Mouse (Mus musculus) heart, embryonic 12.5 days (tissue): Measurements from ENCODE around the gene Tdp1. TPM values are rescaled to one million over a fixed set of nuclear protein-coding genes. Genes with fewer than 3 reads are reported as not detected.

Experiments
- ATAC-seq: fragments of 200-750 bp; cut with Nextera tagmentation; 2 replicates; pipeline ENCODE4 v1.8.0; 2017; ENCODE audit warnings: moderate TSS enrichment, moderate library complexity; ENCODE audit not compliant: insufficient number of reproducible peaks, low FRiP score
- H3K27ac ChIP-seq: fragments of 300-500 bp; sonication (generic); 2 replicates; pipeline ENCODE4 v1.5.1; 2016; ENCODE audit warnings: mild to moderate bottlenecking, moderate library complexity; ENCODE audit not compliant: poor library complexity, severe bottlenecking
- H3K27me3 ChIP-seq: fragments of 300-500 bp; sonication (generic); replicated peaks from 2 replicates; pipeline ENCODE4 v1.6.1; 2016; ENCODE audit warnings: mild to moderate bottlenecking, moderate library complexity
- H3K36me3 ChIP-seq: fragments of 300-500 bp; sonication (generic); 2 replicates; pipeline ENCODE4 v1.6.1; 2016; ENCODE audit warnings: mild to moderate bottlenecking, moderate library complexity
- H3K4me1 ChIP-seq: fragments of 300-500 bp; sonication (generic); replicated peaks from 2 replicates; pipeline ENCODE4 v1.6.1; 2016; ENCODE audit warnings: mild to moderate bottlenecking
- H3K4me2 ChIP-seq: fragments of 300-500 bp; sonication (generic); 2 replicates; pipeline ENCODE4 v1.6.1; 2016; ENCODE audit warnings: mild to moderate bottlenecking, moderate library complexity
- H3K4me3 ChIP-seq: fragments of 300-500 bp; sonication (generic); 2 replicates; pipeline ENCODE4 v1.5.1; 2016; ENCODE audit warnings: mild to moderate bottlenecking
- H3K9ac ChIP-seq: fragments of 300-500 bp; sonication (generic); 2 replicates; pipeline ENCODE4 v1.6.1; 2016; ENCODE audit warnings: mild to moderate bottlenecking, moderate library complexity
- H3K9me3 ChIP-seq: fragments of 300-500 bp; sonication (generic); replicated peaks from 2 replicates; pipeline ENCODE4 v1.6.1; 2016; ENCODE audit warnings: mild to moderate bottlenecking, moderate library complexity
- WGBS: fragments of 180-500 bp; shearing (Covaris S2); methylation state at CpG from one replicate; pipeline ENCODE4 v1.1.7; 2016; 5-methylcytosine and 5-hydroxymethylcytosine counted together
- polyA plus RNA-seq: library from polyadenylated mRNA; unstranded; fragments of >200 nt; fragmentation: Nextera tagmentation; extraction: Ambion mirVana; gene quantifications from 2 replicates; pipeline ENCODE4 v1.2.1, GENCODE M21; 2016

Tdp1 gene
- polyA plus RNA-seq, 1 experiment from 2014 or later: 29.9 TPM

DNA sequence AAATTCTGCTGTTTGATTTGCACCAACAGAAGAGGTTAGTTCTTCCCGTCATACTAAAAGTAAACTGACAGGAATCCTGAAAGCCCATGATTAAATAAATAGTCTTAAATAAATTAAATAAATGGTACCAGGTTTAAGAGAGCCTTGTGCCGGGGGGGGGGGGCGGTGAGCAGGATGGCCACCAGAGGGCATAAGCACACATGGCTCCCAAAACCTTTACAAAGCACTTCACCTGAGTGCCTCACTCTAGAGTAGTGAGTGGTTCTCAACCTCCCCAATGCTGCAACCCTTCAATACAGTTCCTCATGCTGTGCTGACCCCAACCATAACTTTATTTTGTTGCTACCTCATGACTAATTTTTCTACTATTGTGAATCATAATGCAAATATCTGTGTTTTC, 15.7 kb downstream of the Tdp1 start:
- no peaks in the 10 kb centered on the region for H3K9me3 ChIP-seq

DNA sequence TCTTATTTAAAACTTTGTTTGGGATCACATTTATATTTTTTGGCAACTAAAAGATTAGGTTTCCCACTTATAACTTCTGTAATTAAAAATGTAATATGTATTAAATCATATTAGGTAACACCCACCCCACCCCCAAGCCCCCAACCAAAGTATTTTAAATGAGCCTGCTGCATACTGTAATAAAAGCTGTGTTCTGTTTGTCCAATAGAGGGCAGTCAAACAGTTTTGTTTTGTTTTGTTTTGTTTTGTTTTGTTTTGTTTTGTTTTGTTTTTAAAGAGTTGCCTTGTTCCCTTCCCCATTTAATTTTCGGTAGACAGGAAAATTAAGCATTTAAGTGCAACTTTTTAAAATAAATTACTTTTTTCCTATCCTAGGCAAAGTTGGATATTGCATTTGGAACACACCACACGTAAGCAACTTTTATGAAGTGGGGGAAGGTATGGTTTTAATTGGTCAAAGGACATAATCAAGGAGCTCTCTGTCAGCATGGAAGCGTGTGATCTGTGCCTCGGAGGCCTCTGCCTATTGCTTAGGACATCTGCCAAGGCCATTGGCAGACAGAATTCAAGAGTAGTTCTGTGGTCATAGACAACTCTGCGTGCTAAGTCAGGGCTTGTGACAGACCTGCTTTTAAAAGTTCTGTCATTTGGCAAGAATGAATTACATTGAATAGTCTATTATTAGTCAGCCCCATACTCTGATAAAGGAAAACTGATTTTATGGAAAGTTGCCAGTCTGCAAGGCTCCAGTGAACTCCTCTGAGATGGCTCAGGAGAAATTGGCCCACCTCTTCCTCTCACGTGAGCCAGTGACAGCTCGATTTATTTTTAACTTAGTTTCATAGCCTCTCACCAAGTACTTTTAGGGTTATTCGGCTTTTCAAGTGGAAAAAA, 17.9 kb downstream of the Tdp1 start:
- no peaks in the 10 kb centered on the region for H3K9me3 ChIP-seq
- peaks cover 57% of the 10 kb centered on the region for H3K36me3 ChIP-seq
- ATAC-seq: no peak; the same call in 1 of the 2 replicates
- H3K4me1 ChIP-seq: 0 out of 2 replicates have a peak, but pooled peaks cover 4% of the 10 kb centered on the region
- WGBS: 64% methylated on average over 8 of the region's 8 CpGs
- no peak overlapping the region for H3K4me3 ChIP-seq
- H3K27ac ChIP-seq: peak overlapping the region; percentile 63
- H3K4me2 ChIP-seq: no peak overlapping the region
- H3K9ac ChIP-seq: no peak overlapping the region
- H3K27me3 ChIP-seq: no peaks in the 10 kb centered on the region

More for the DNA sequence above, 15.7 kb downstream of the Tdp1 start:
- 79% methylated on average over 1 of the region's 3 CpGs for WGBS
- Histone ChIP-seq H3K4me1 (0 out of 2 replicates have a peak, but pooled peaks cover 4% of the 10 kb centered on the region), H3K4me3 (no peak overlapping the region), H3K27me3 (no peaks in the 10 kb centered on the region), H3K9ac (no peak overlapping the region), H3K4me2 (no peak overlapping the region), H3K27ac (no peak overlapping the region), H3K36me3 (peaks cover 57% of the 10 kb centered on the region)
- no peak for ATAC-seq

DNA sequence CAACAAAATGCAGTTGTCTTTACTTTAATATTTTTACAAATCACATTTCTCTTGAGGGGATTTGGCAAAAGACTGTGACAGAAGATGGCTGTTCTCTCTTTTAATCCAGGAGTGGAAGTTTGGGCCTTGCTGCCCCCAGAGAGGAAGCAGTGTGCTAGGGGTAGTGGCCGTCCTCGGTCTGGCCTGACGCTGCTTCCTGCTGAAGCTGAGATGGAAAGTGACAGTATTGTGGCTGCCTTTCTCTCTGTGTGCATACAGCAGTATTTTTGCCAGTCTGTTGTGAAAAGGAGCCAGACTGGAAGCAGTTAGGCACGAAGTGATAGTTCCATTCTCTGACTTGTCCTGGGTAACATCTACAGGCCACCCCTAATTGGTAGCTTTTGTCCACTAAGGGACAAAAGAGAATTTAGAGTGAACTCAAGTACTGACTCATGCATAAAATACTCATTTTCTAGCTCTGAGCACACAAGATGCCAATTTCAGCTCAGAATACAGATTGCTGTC, 18.6 kb downstream of the Tdp1 start:
- WGBS: 60% methylated on average over 4 of the region's 4 CpGs
- H3K27me3 ChIP-seq: no peaks in the 10 kb centered on the region
- no peak for ATAC-seq
- H3K27ac ChIP-seq: peak overlapping the region; percentile 63
- 0 out of 2 replicates have a peak, but pooled peaks cover 4% of the 10 kb centered on the region for H3K4me1 ChIP-seq
- no peak overlapping the region for H3K4me3 ChIP-seq
- H3K9me3 ChIP-seq: no peaks in the 10 kb centered on the region
- peaks cover 56% of the 10 kb centered on the region for H3K36me3 ChIP-seq
- no peak overlapping the region for H3K4me2 ChIP-seq
- no peak overlapping the region for H3K9ac ChIP-seq

DNA sequence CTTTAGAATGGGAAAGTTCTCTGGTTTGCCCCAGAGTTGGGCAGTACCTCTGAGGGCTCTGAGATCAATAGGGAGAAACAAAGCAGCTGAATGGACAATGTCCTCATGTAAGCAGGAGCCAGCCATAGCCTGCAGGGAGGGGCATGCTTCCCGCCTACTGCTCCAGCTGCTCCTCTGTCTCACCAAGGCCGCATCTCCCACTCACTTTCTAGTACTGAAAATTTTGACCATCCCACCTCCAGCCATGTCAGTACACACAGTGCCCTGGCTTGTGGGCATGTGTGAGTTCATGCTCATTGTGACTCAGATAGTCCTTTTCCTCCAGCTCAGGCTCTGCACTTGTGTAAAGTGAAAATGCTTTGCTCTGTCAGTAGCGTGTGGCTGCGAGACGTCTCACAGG, 20.2 kb downstream of the Tdp1 start:
- Histone ChIP-seq H3K4me2 (no peak overlapping the region), H3K4me3 (no peak overlapping the region), H3K27me3 (no peaks in the 10 kb centered on the region), H3K4me1 (0 out of 2 replicates have a peak, but pooled peaks cover 4% of the 10 kb centered on the region), H3K9ac (no peak overlapping the region), H3K36me3 (peaks cover 50% of the 10 kb centered on the region), H3K9me3 (no peaks in the 10 kb centered on the region), H3K27ac (no peak overlapping the region)
- no peak for ATAC-seq
- WGBS: 87% methylated on average over 5 of the region's 5 CpGs

DNA sequence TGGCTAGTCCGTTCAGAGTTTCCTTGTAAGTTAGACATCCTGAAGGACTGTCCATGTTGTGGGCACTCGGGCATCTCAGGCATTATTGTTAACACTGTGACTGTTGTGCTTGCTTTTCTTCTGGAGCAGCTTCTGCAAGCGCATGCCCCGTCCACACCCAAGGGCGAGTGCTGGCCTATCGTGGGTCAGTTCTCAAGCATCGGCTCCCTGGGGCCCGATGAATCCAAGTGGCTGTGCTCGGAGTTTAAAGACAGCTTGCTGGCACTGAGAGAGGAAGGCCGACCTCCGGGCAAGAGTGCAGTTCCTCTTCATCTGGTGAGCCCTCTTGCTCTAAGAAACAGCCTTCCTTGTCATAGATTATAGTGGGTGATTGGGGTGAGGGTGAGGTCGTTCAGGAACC, 27.1 kb downstream of the Tdp1 start:
- H3K27ac ChIP-seq: no peak overlapping the region
- H3K4me2 ChIP-seq: no peak overlapping the region
- 86% methylated on average over 12 of the region's 12 CpGs for WGBS
- H3K27me3 ChIP-seq: no peaks in the 10 kb centered on the region
- no peak overlapping the region for H3K4me3 ChIP-seq
- peaks cover 63% of the 10 kb centered on the region for H3K36me3 ChIP-seq
- no peak overlapping the region for H3K9ac ChIP-seq
- H3K4me1 ChIP-seq: no peaks in the 10 kb centered on the region
- no peaks in the 10 kb centered on the region for H3K9me3 ChIP-seq
- ATAC-seq: no peak

DNA sequence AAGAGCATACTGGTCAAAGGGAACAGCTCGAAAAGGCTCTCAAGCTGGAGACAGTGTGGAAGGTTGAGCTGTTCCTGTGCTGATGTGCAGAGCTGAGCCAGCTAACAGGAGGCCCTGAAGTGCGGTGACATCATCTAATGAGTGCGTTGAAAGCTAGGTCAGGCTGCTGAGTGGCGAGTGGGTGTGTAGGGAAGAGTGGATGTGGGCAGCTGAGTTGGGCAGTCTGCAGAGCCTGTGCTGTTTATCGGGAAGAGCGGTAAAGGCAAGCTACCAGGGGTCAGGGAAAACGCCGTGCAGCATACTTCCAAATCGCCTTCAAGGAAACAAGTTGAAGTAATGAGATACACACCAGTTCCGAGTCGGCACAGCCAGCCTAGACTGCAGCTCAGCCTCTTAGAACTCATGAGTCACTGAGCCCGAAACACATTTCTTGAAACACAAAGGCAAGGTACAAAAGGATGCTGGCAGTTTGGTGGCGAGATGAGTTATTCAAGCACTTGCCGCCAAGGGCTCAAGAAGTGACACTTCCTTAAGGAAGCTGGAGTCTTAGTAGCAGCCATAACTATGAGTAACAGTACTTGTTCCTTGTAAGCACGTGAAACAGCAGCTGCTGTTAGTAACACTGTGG, 33.6 kb downstream of the Tdp1 start:
- Histone ChIP-seq H3K36me3 (peaks cover 34% of the 10 kb centered on the region), H3K4me2 (peak overlapping the region; percentile 38)
- peak; percentile 69; the same call in 1 of the 2 replicates for ATAC-seq

DNA sequence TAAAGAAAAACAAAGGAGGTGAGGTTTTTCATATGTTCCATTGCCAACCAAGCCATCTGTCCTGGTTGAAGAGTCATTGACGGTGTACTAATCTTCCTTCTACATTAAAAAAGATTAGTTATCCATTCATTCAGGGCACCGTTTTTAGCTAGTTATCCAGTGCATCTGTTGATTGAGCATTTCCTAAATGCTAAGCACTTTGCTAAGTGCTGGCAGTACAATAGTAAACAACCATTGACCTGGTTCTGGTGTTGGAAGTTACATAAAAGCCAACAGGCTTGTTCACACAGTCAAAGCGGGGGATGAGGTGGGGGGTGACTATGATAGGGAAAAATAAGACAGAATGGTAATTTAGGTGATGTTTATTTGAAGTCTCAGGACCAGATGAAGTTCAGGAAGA, 35.3 kb downstream of the Tdp1 start:
- Histone ChIP-seq H3K9ac (no peak overlapping the region), H3K4me2 (no peak overlapping the region), H3K27ac (no peak overlapping the region), H3K36me3 (peaks cover 27% of the 10 kb centered on the region), H3K9me3 (no peaks in the 10 kb centered on the region), H3K27me3 (no peaks in the 10 kb centered on the region; the same call in 1 of the 2 replicates), H3K4me1 (peaks cover 28% of the 10 kb centered on the region), H3K4me3 (no peak overlapping the region)
- WGBS: 83% methylated on average over 3 of the region's 3 CpGs
- ATAC-seq: no peak

More for the DNA sequence above, 33.6 kb downstream of the Tdp1 start:
- Histone ChIP-seq H3K9me3 (no peaks in the 10 kb centered on the region), H3K27me3 (no peaks in the 10 kb centered on the region; the same call in 1 of the 2 replicates), H3K9ac (peak overlapping the region; percentile 30), H3K4me3 (no peak overlapping the region), H3K27ac (peak overlapping the region; percentile 57), H3K4me1 (peaks cover 19% of the 10 kb centered on the region)
- 50% methylated on average over 15 of the region's 15 CpGs for WGBS

DNA sequence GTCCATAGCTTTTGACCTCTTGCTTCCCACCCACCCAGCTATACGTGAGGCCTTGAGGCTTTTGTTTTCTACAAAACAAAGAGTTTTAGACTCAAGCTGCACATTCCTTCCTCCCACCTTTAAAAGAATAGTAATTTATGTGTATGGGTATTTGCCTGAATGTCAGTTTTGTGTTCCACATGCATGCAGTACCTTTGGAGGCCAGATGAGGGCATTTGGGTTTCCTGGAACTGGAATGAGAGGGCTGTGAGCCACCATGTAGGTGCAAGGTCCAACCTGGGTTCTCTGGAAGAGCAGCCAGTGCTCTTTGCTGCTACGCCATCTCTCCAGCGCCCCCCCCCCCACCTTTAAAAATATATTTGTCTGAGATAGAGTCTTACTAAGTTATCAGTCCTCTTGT, 36.7 kb downstream of the Tdp1 start:
- no peak overlapping the region for H3K4me2 ChIP-seq
- H3K4me1 ChIP-seq: peaks cover 28% of the 10 kb centered on the region
- H3K27me3 ChIP-seq: no peaks in the 10 kb centered on the region; the same call in 1 of the 2 replicates
- no peaks in the 10 kb centered on the region for H3K9me3 ChIP-seq
- H3K9ac ChIP-seq: no peak overlapping the region
- no peak overlapping the region for H3K27ac ChIP-seq
- no peak for ATAC-seq
- no peak overlapping the region for H3K4me3 ChIP-seq
- WGBS: 86% methylated on average over 3 of the region's 3 CpGs
- H3K36me3 ChIP-seq: peaks cover 20% of the 10 kb centered on the region

DNA sequence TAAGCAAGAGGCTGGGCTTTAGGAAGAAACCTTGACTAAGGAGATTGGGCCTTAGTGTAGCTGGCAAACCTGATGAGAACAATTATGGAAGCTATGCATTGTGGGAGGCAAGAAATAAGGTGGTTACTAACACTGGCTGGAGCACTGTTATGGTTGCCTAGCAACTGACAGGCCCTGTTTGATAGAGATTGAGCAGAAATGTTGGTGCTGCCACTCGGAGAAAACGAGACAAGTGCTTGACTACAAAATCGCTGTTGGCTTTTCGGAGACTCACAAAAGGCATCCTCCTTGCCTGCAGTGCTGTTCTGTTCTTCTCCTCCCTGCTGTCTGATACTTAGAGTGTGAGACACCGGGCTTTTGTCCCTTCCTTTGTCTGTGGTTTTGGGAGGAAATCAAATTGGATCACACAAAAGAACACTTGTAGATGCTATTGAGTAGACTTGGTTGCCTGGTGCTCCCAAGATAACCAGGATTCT, 38.9 kb downstream of the Tdp1 start:
- Histone ChIP-seq H3K4me1 (peaks cover 13% of the 10 kb centered on the region), H3K36me3 (peaks cover 23% of the 10 kb centered on the region), H3K27ac (no peak overlapping the region), H3K9ac (no peak overlapping the region), H3K4me3 (no peak overlapping the region), H3K9me3 (no peaks in the 10 kb centered on the region), H3K4me2 (no peak overlapping the region), H3K27me3 (no peaks in the 10 kb centered on the region; the same call in 1 of the 2 replicates)
- 35% methylated on average over 5 of the region's 5 CpGs for WGBS
- ATAC-seq: no peak

DNA sequence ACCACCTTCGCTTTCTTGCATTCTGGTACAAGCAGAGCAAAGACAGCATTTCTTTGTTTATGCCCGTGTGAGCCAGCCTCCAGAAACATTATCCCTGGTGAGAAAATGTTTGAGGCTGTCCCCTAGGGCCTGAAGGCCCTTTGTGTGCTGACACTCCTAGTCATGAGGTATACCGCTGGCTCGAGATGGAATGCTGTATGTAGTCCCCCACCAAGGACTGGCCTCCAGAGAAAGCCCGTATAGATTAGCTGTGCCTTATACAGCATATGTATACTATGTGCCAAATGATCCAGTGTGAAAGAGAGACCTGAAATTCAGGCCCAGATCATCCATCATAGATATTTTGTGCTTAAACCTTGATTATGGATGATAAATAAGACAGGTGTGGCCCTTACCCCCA, 39.4 kb downstream of the Tdp1 start:
- Histone ChIP-seq H3K4me2 (no peak overlapping the region), H3K27ac (no peak overlapping the region), H3K4me3 (no peak overlapping the region), H3K9ac (no peak overlapping the region), H3K4me1 (peaks cover 10% of the 10 kb centered on the region), H3K27me3 (no peaks in the 10 kb centered on the region), H3K36me3 (peaks cover 22% of the 10 kb centered on the region), H3K9me3 (no peaks in the 10 kb centered on the region)
- 55% methylated on average over 5 of the region's 5 CpGs for WGBS
- ATAC-seq: no peak

DNA sequence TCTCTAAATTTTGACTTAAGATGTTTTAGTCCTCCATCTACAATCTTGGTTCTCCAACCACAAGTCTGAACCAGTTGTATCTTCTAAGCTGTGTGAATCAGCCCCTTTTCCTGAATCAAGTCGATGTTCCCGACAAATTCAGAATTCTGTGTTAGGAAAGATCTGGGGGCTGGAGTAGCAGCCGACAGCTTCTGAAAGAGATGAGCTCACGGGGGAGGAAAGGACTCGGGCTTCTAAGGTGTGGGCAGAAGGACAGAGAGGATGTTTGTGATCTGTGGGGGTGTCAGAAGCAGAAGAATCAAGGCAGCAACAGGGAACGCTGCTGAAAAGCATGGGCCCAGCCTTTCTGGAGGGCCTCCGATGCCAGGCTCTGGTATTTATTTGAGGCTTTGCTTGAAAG, 44.0 kb downstream of the Tdp1 start:
- ATAC-seq: no peak
- H3K4me2 ChIP-seq: no peak overlapping the region
- no peaks in the 10 kb centered on the region for H3K27me3 ChIP-seq
- peaks cover 11% of the 10 kb centered on the region for H3K4me1 ChIP-seq
- H3K36me3 ChIP-seq: peaks cover 20% of the 10 kb centered on the region
- H3K4me3 ChIP-seq: no peak overlapping the region
- no peak overlapping the region for H3K9ac ChIP-seq
- no peaks in the 10 kb centered on the region for H3K9me3 ChIP-seq
- 84% methylated on average over 7 of the region's 7 CpGs for WGBS
- H3K27ac ChIP-seq: no peak overlapping the region
